Mouse (Mus musculus): Measurements from ENCODE around the gene 1700024G13Rik. TPM values are rescaled to one million over a fixed set of nuclear protein-coding genes. Genes with fewer than 3 reads are reported as not detected.

Gene 1700024G13Rik
- polyA plus RNA-seq, 1 experiment from 2014 or later = not detected

Other genes with a start within 250 kb of the 1700024G13Rik start
- not detected in 2 replicates for gene Msmb, start 246.4 kb downstream of the 1700024G13Rik start, polyA plus RNA-seq (2015; fragmentation: Nextera tagmentation; extraction: Ambion mirVana)
- gene Ncoa4, start 228.5 kb downstream of the 1700024G13Rik start, polyA plus RNA-seq (2015; fragmentation: Nextera tagmentation; extraction: Ambion mirVana) = 164 and 166 TPM in 2 replicates
- gene Timm23, start 186.5 kb downstream of the 1700024G13Rik start, polyA plus RNA-seq (2015; fragmentation: Nextera tagmentation; extraction: Ambion mirVana) = 335 and 338 TPM in 2 replicates
- 35.9 and 37.0 TPM in 2 replicates for gene Parg, start 186.4 kb downstream of the 1700024G13Rik start, polyA plus RNA-seq (2015; fragmentation: Nextera tagmentation; extraction: Ambion mirVana)
- gene Ogdhl, start 66.4 kb downstream of the 1700024G13Rik start, polyA plus RNA-seq (2015; fragmentation: Nextera tagmentation; extraction: Ambion mirVana) = 21.9 and 22.5 TPM in 2 replicates
- gene Slc18a3, start 76.5 kb upstream of the 1700024G13Rik start, polyA plus RNA-seq (2015; fragmentation: Nextera tagmentation; extraction: Ambion mirVana) = 8.4 TPM in 2 replicates
- 0.89 and 1.4 TPM in 2 replicates for gene Chat, start 77.6 kb upstream of the 1700024G13Rik start, polyA plus RNA-seq (2015; fragmentation: Nextera tagmentation; extraction: Ambion mirVana)
- gene Ercc6, start 125.1 kb upstream of the 1700024G13Rik start, polyA plus RNA-seq (2015; fragmentation: Nextera tagmentation; extraction: Ambion mirVana) = 15.9 and 16.5 TPM in 2 replicates
- 0.80 and 1.0 TPM in 2 replicates for gene Prrxl1, start 211.0 kb upstream of the 1700024G13Rik start, polyA plus RNA-seq (2015; fragmentation: Nextera tagmentation; extraction: Ambion mirVana)